Mouse (Mus musculus): ENCODE data around the gene Timd2. TPM values are rescaled to one million over a fixed set of nuclear protein-coding genes. Genes with fewer than 3 reads are reported as not detected.
"Not testable (repeated sequence)": the region's sequence is repeated elsewhere in the genome, so short reads cannot be mapped to it uniquely, and the experiment has no call there.

Gene Timd2
- polyA plus RNA-seq, 1 experiment from 2014 or later, result 1.7 TPM

DNA sequence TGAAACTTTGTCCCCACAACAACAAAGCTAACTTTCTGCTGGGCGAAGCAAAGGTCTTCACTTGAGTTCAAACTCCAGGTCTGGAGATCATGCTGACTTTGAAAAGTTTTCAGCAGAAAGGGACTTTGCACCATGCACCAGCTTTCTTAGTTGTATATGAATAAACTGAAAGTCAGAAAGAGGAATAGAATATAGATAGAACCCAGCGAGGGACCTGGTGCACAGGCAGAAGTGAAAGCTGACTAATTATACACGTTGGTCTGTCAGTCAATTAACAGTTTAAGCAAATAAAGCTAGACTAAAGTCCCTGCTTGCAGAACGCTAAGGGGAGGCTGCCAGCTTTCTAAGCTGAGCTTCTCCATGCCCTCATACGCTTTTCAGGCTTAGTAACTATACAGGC, 8.0 kb downstream of the Timd2 start:
- 85% methylated on average over 5 of the region's 5 CpGs for WGBS
- no peak overlapping the region for H3K9ac ChIP-seq
- H3K9me3 ChIP-seq (replicated peaks), result no peaks in the 10 kb centered on the region
- ATAC-seq (replicated peaks; ENCODE audit: low FRiP score), result no peak
- no peak overlapping the region for H3K4me2 ChIP-seq
- no peak overlapping the region for H3K4me3 ChIP-seq (replicated peaks)
- H3K27me3 ChIP-seq, result no peaks in the 10 kb centered on the region
- H3K4me1 ChIP-seq, result no peaks in the 10 kb centered on the region
- no peak overlapping the region for H3K27ac ChIP-seq
- no peaks in the 10 kb centered on the region for H3K36me3 ChIP-seq

DNA sequence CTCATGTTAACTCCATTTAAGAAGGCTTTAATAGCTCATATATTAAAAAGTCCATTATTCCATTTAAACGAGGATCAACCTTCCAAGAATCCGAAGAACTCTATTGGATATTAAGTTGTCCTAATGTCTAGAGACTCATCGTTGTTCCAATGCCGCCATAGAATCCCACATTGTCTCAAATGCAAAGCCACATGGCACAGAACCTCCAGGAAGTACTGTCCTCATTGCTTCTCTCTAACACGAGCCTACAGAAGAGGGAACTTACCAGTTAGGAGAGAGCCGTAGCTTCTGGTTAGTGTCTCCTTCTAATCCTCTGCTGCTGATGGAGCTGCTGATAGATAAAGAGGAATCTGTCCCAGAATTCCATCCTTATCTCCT, 8.6 kb downstream of the Timd2 start:
- Histone ChIP-seq H3K27me3 (no peaks in the 10 kb centered on the region), H3K4me1 (no peaks in the 10 kb centered on the region), H3K4me2 (no peak overlapping the region), H3K36me3 (no peaks in the 10 kb centered on the region), H3K4me3 (replicated peaks) (no peak overlapping the region), H3K27ac (no peak overlapping the region), H3K9me3 (replicated peaks) (no peaks in the 10 kb centered on the region), H3K9ac (no peak overlapping the region)
- 94% methylated on average over 6 of the region's 6 CpGs for WGBS
- no peak for ATAC-seq (replicated peaks; ENCODE audit: low FRiP score)

DNA sequence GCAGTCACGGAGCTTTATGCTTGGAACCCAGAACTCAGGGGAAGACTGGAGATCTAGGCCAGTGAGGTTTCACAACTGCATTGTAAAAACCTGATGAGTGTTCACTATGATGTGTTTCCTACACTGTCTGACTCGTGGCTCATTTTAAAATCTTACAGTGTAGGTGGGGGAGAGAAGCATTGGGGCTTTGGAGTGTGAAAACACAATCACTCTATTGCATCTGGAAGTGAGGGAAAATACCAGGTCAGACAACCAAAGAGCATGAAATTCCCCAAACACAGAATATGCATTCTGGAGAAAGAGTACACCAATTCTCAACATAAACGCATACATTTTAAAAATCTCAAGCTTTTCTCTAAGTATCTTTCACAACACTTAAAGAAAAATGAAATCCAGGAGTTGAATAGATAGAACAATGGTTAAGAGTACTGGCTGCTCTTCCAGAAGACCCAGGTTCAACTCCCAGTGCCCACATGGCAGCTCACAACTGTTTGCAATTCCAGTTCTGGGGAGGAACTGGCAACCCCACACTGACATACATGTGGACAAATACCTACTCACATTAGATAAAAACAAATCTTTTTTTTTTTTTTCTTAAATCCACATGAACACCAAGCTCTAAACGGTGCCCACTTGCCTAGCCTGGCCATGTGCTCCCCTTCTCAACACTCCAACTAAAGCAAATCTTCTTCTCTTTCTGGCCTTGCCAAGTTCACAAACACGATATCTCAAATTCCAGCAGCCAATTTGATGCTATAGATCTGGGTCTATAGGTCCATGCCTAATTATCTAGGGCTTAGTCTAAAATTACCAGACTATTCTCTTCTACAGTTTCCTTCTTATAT, 9.2 kb downstream of the Timd2 start:
- H3K9me3 ChIP-seq (replicated peaks), result no peaks in the 10 kb centered on the region
- no peak overlapping the region for H3K27ac ChIP-seq
- no peak overlapping the region for H3K4me3 ChIP-seq (replicated peaks)
- H3K4me1 ChIP-seq, result no peaks in the 10 kb centered on the region
- ATAC-seq (replicated peaks; ENCODE audit: low FRiP score), result no peak
- H3K9ac ChIP-seq, result no peak overlapping the region
- no peaks in the 10 kb centered on the region for H3K27me3 ChIP-seq
- no peaks in the 10 kb centered on the region for H3K36me3 ChIP-seq
- 76% methylated on average over 5 of the region's 5 CpGs for WGBS
- H3K4me2 ChIP-seq, result no peak overlapping the region

DNA sequence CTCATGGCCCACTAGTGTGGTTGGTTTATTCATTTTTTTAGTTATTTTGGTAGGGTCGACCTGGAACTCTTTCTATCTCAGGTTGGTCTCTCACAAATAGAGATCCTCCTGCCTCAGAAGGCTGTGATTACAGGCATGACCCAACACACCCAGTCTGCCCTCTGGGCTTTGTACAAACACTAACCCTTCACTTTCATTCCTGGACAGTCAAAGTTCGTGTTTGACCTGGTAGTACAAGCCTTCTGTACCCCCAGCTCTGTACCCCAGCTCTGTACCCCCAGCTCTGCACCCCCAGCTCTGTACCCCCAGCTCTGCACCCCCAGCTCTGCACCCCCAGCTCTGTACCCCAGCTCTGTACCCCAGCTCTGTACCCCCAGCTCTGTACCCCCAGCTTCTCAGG, 11.0 kb downstream of the Timd2 start:
- H3K4me1 ChIP-seq; H3K36me3 ChIP-seq; H3K27me3 ChIP-seq; H3K9me3 ChIP-seq (replicated peaks); H3K4me2 ChIP-seq; H3K9ac ChIP-seq; H3K4me3 ChIP-seq (replicated peaks); ATAC-seq (replicated peaks; ENCODE audit: low FRiP score); H3K27ac ChIP-seq: not testable (repeated sequence)
- whole genome bisulfite sequencing, result 79% methylated on average over 2 of the region's 2 CpGs

DNA sequence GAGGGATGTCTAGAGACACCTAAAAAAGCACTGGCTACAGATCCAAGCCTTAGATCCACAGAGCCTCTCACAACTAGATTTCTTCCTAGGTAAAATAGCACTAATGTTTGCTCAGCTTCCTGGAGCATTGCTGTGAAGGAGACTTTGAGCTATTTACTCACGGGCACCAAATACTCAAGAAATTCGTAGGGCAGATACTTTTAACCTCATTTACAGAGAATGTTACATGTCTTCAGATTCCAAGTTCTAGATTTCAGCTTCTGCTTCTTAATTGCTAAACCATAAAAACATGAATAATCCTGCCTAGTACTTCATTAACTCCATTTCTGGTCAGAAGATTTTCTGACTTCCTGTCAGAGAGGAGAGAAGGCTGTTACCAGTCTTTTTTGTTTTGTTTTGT, 16.7 kb downstream of the Timd2 start:
- no peaks in the 10 kb centered on the region for H3K36me3 ChIP-seq
- H3K4me1 ChIP-seq, result no peaks in the 10 kb centered on the region
- H3K4me3 ChIP-seq (replicated peaks), result no peak overlapping the region
- H3K27me3 ChIP-seq, result no peaks in the 10 kb centered on the region
- WGBS, result 88% methylated on average over 2 of the region's 2 CpGs
- H3K9me3 ChIP-seq (replicated peaks), result no peaks in the 10 kb centered on the region
- ATAC-seq (replicated peaks; ENCODE audit: low FRiP score), result no peak
- no peak overlapping the region for H3K4me2 ChIP-seq
- H3K27ac ChIP-seq, result no peak overlapping the region
- H3K9ac ChIP-seq, result no peak overlapping the region

DNA sequence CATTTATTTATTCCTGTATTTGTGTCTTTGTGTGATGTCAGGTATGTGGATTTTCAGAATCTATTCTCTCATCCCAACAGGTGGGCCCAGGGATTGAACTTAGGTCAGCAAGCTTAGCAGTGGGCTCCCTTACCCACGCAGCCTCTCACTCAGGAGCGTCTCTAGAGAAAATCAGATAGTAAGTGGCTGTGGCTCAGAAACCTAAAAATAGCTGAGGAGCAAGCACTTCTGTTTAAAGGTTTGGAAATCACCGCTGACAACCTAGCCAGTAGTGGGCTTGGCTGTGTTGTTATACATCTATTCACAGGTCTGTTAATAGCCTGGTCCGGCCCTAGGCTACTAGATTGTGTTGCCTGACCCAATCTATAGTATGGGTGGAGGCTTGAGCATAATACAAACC, 23.1 kb downstream of the Timd2 start:
- no peak for ATAC-seq (replicated peaks; ENCODE audit: low FRiP score)
- no peak overlapping the region for H3K27ac ChIP-seq
- H3K27me3 ChIP-seq, result no peaks in the 10 kb centered on the region
- no peak overlapping the region for H3K4me2 ChIP-seq
- H3K4me1 ChIP-seq, result no peaks in the 10 kb centered on the region
- H3K4me3 ChIP-seq (replicated peaks), result no peak overlapping the region
- no peak overlapping the region for H3K9ac ChIP-seq
- H3K9me3 ChIP-seq (replicated peaks), result no peaks in the 10 kb centered on the region
- WGBS, result 75% methylated on average over 4 of the region's 4 CpGs
- H3K36me3 ChIP-seq, result no peaks in the 10 kb centered on the region

DNA sequence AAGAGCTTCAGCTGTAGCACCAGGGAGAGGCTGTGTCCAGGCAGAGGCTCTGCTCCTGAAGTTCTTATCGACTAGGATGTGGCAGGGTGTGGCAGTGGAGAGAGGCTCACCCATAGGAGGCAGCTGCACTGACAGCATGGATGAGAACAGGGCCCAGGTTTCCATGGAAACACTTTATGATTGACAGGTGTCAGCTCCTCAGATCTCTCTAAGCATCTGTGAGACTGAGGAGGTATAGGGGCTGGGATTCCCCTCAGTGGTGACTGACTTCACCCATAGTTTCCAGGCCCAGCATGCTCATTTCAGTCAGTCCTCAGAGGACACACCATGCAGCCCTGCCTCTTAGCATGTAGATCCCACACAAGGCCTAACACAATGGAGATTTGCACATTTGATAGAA, 24.0 kb downstream of the Timd2 start:
- no peak overlapping the region for H3K9ac ChIP-seq
- H3K4me2 ChIP-seq, result no peak overlapping the region
- no peaks in the 10 kb centered on the region for H3K9me3 ChIP-seq (replicated peaks)
- no peak overlapping the region for H3K27ac ChIP-seq
- no peaks in the 10 kb centered on the region for H3K27me3 ChIP-seq
- no peaks in the 10 kb centered on the region for H3K4me1 ChIP-seq
- no peak for ATAC-seq (replicated peaks; ENCODE audit: low FRiP score)
- H3K36me3 ChIP-seq, result no peaks in the 10 kb centered on the region
- 89% methylated on average over 1 of the region's 1 CpGs for WGBS
- no peak overlapping the region for H3K4me3 ChIP-seq (replicated peaks)

DNA sequence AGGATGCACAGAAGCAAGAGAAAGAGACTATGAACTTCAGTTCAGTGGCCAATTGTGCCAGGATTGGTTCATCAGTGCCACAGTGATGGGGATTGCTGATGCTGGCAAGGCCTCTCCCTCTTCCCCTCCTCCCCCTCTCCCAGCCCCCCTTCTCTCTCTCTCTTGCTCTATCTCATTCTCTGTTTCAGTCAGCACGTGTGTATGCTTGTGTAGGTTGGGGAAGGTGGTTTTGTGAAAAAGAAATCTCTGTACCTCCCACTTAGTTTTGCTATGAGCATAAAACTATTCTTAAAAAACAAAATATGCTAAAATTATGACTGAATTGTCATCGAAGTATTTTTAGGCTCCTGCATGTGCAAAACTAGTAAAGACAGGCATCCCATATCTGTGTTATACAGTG, 38.9 kb downstream of the Timd2 start:
- H3K27me3 ChIP-seq, result no peaks in the 10 kb centered on the region
- no peaks in the 10 kb centered on the region for H3K4me1 ChIP-seq
- 70% methylated on average over 2 of the region's 2 CpGs for WGBS
- no peak overlapping the region for H3K4me2 ChIP-seq
- H3K27ac ChIP-seq, result no peak overlapping the region
- H3K36me3 ChIP-seq, result no peaks in the 10 kb centered on the region
- ATAC-seq (replicated peaks; ENCODE audit: low FRiP score), result no peak
- no peaks in the 10 kb centered on the region for H3K9me3 ChIP-seq (replicated peaks)
- H3K9ac ChIP-seq, result no peak overlapping the region
- H3K4me3 ChIP-seq (replicated peaks), result no peak overlapping the region

DNA sequence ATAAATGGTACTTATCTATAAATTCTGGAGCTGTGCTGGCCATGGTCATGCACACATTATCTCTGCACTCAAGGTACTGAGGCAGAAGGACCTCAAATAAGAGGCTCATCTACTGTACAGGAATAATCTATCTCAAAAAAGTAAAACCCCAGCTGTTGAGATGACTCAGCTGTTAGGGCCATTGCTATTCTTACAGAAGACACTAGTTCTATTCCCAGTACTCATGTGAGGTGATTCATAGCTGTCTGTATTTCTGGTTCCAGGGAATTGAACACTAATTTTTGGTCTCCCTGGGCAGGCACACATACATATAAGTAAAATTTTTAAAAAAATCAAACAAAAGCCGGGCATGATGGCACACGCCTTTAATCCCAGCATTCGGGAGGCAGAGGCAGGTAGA, 39.8 kb downstream of the Timd2 start:
- Histone ChIP-seq H3K27me3 (no peaks in the 10 kb centered on the region), H3K4me2 (no peak overlapping the region), H3K4me1 (no peaks in the 10 kb centered on the region), H3K9me3 (replicated peaks) (no peaks in the 10 kb centered on the region), H3K9ac (no peak overlapping the region), H3K27ac (no peak overlapping the region), H3K4me3 (replicated peaks) (no peak overlapping the region), H3K36me3 (no peaks in the 10 kb centered on the region)
- ATAC-seq (replicated peaks; ENCODE audit: low FRiP score), result no peak
- WGBS, result 94% methylated on average over 3 of the region's 3 CpGs

DNA sequence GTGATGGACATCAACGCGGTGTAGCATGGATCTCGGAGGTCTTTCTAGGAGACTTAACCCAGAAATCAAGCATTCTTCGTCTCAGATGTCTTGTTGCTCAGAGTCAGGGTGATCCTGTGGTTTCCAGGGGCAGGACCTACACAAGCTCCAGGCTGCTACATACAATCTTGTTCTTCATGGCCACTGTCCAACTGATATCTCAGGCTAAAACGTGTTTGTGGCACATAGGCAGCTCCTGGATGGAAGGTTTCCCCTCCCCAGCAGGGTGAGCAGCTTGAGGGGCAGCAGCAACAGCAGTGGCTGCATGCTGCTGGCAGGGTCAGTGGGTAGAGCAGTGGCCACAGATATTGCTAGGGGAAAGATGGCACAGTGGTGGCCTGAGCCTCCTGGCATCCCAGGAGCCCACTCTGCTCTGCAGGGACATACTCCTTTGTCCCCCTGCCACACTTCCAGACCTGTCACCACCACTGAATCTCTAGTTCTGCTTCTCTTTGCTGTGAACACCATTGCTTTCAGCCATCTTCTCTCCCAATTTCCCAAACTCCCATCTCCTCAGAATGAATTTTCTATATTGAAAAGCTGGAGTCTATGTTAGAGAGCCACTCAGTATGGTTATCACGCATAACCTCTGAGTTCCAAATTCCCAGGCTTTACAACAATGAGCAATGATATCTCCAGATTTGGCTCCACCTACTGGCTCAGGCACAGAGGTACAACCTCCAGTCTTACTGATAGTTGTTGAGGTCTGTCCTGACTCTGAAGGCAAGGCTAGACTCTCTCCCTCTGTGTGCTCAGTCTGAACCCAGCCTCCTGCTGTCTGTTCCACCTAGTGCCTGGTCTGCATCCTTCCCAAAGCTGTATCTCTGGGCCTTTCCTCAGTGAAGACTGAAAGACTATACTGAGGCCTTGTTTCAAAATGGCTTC, 41.0 kb downstream of the Timd2 start:
- Histone ChIP-seq H3K36me3 (no peaks in the 10 kb centered on the region), H3K27ac (no peak overlapping the region), H3K4me1 (no peaks in the 10 kb centered on the region), H3K9ac (no peak overlapping the region), H3K4me3 (replicated peaks) (no peak overlapping the region), H3K27me3 (no peaks in the 10 kb centered on the region), H3K9me3 (replicated peaks) (no peaks in the 10 kb centered on the region), H3K4me2 (no peak overlapping the region)
- 69% methylated on average over 6 of the region's 6 CpGs for WGBS
- ATAC-seq (replicated peaks; ENCODE audit: low FRiP score), result peak; percentile 64

DNA sequence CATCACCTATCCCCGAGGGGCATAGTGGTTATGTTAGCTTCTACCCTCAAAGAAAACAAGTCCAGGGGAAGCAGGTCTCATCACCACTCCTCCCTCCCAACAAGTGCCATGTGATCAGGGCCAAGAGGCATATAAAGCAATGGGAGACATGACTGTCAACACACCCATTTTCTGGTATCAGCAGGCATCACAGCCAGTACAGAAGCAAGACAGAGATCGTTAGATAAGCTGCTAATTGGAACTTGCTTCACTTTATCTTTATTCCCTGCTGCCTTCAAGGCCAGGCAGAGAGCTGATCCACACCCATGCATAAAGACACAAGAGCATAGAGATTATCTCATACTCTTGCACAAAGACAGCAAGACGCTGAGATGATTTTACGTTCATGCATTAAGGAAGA, 43.6 kb downstream of the Timd2 start:
- H3K4me1 ChIP-seq, result no peaks in the 10 kb centered on the region
- no peak overlapping the region for H3K4me2 ChIP-seq
- H3K9ac ChIP-seq, result no peak overlapping the region
- H3K27ac ChIP-seq, result no peak overlapping the region
- H3K4me3 ChIP-seq (replicated peaks), result no peak overlapping the region
- H3K9me3 ChIP-seq (replicated peaks), result no peaks in the 10 kb centered on the region
- no peaks in the 10 kb centered on the region for H3K27me3 ChIP-seq
- no peaks in the 10 kb centered on the region for H3K36me3 ChIP-seq
- 70% methylated on average over 4 of the region's 4 CpGs for WGBS
- no peak for ATAC-seq (replicated peaks; ENCODE audit: low FRiP score)

DNA sequence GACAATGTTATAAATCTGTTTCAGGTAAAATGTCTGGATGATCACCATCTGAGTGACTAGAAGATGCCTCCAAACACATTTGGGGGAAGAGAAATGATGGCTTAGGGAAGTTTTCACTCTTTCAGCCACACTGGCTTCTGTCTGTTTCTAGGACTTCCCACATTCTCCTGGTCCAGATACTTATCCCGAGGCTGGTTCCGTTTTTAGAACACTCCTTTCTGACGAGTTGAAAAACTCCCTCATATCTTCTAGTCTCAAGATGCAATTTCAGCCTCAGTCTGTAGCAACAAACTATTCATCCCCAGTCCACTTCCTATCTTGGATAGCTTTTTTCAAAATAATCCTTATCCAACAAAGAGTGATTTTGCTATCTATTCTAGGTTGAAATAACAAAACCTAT, 54.4 kb downstream of the Timd2 start:
- H3K4me1 ChIP-seq, result no peaks in the 10 kb centered on the region
- H3K9me3 ChIP-seq (replicated peaks), result no peaks in the 10 kb centered on the region
- no peak for ATAC-seq (replicated peaks; ENCODE audit: low FRiP score)
- H3K27ac ChIP-seq, result no peak overlapping the region
- H3K27me3 ChIP-seq, result no peaks in the 10 kb centered on the region
- H3K36me3 ChIP-seq, result no peaks in the 10 kb centered on the region
- no peak overlapping the region for H3K9ac ChIP-seq
- 89% methylated on average over 3 of the region's 3 CpGs for WGBS
- H3K4me3 ChIP-seq (replicated peaks), result no peak overlapping the region
- H3K4me2 ChIP-seq, result no peak overlapping the region

Data from kidney, embryonic 15.5 days (tissue).